Mouse (Mus musculus) layer of hippocampus, adult 9-11 months (tissue): Measurements from ENCODE around the gene Capn6.

Experiments used
- DNase-seq: peaks from one replicate; pipeline ENCODE4 v3.0.0; 2022

Gene Capn6

DNA sequence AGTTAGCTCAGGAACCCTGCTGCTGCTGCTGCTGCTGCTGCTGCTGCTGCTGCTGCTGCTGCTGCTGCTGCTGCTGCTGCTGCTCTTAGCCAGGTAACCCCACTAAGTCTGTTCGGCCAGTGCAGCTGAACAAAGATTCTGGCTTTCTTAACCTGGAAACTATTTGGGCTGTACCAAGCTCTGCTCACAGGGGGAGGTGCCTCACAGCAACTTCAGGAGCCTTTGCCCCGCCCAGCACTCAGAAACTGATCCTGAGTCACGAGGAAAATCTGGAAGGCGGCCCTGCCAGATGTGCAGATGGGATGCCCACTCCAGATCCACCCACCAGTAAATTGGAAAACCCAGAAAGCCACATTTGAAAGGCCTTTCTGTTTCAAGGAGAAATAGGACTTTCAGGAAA is at the start of gene Capn6:
TSS of gene Capn6 (minus strand) at position 203 of the 400 bp plus-strand sequence.
- no peak for DNase-seq

DNA sequence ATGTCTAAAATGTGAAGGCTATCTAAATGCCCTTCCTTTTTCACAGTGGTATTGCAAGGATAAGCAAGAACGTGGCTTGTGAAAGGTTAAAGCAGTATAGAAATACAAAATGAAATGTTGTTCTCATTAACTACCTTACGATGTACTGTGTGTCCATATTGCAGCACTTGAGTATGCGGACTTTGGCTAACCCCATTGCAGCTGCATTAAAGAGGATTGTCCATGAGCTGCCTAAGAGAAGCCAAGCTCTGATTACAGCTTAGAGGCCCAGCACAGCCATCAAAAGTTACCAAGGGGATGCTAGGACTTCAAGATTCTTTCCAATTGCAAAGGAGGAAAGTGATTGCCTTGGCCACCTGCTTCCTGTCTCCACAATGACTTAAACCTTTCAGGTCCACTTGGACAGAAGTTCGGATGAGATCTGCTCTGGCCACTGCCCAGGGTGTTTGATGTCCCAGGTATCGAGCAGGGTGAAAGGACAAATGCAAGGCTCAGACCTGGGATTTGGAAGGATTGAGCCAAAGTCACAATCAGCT is 40.0 kb upstream of the Capn6 start:
- no peak for DNase-seq

DNA sequence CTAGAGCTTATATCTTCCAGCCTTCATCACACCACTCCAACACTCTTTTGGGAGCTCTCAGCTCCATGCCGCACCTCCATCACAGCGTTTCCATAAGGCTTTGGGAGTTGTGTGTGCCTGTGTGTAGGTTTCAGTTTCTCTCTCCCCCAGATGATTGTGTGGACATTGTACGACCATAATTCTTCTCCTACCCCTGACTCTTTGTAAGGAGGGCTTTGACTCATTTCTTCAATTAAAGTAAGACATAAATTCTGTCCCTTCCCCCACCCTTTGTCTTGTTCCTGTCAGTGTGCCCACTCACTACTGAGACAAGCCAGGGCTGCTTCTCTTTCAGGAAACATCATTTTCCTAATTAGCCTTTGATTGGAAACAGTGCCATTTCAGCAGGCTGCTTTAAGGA is 24.1 kb upstream of the Capn6 start:
- DNase-seq: no peak

DNA sequence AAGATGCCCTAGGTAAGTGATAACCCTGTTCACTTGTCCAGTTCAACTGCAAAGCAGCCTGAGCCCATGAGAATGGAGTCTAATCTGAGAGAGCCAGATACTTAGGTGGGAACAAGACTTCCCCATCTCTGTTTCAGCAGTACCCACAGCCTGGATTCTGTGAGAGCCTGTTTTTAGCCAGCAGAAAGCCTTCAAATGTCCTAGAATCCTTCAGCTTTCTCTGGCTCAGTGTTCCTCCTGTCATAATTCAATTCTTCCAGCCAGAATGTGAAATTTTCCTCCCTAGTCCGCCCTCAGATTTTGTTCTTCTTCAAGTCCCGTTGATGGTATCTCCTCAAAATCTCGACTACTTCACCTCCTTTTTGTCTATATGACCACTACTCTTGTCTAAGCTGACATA is 22.8 kb upstream of the Capn6 start:
- DNase-seq: no peak

DNA sequence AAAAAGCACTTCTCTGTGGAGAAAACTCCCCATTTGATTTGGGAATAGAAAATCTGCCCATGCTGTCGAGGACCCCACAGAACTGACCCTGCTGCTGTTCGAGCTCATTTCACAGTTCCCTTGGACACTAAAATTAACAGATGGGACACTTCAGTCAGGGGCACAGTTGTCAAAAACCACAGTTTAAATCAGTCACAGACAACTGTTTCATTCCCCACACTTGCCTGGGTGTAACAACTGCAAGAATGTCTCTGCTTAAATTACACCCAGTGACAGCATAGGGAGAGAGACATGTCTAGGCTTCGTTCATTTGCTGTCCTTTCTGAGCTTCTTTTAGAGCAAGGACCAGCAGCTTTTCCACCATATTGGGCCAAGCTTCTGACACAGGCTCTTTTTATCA is 19.4 kb upstream of the Capn6 start:
- DNase-seq: no peak

DNA sequence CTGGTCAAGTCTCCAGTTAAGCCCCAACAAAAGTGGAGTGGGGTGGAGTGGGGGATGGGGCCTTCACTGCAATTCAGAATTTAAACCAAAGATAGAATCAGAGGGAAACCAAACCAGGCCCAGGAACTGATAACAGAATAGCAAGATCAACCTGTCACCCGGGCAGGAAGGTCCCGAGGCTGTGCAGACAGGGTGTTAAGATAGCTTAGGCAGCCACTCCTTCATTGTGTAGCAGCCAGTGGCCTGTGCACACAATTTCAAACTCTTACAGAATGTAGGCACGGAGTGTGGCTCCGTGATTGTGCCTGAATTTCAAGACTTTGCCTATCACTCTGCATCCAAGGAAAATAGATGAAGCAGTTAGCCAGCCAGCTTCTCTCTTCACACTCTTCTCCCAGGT is 693 bp downstream of the Capn6 start:
- DNase-seq: no peak

DNA sequence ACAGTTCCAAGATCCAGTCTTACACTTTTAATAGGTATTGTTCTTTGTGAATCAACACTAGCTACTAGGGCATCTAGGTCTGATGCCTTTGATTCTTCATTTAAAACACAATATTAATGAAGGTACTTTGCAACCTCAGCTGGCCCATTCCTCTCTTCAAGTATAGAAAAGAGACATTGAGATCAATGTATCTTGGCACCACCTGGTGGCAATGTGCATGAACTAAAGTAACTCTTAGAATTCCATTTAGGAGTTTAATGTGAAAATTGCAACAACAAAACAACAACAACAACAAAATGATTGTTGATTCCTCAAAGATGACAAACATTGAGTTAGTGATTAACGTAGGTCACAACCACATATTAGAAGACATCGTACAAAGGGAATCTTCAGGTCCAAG is 8.3 kb downstream of the Capn6 start:
- no peak for DNase-seq

DNA sequence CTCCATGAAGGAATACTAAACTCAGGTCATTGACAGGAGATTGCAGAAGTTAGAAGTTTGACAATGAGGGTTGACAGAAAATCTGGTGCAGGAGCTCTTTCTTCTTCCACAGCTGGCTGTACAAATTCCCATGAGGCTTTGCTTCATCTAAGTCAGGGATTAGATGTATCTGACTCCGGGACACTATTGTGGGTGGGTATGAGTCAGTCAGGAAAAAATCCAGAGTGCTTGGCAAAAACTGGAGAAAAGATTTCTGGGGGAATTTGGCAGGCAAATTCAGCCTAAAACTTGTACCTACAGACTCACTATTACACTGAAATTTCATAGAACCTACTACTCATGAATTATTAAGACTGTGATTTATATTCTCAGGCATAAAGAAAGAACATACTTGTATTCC is 11.3 kb downstream of the Capn6 start:
- DNase-seq: no peak

DNA sequence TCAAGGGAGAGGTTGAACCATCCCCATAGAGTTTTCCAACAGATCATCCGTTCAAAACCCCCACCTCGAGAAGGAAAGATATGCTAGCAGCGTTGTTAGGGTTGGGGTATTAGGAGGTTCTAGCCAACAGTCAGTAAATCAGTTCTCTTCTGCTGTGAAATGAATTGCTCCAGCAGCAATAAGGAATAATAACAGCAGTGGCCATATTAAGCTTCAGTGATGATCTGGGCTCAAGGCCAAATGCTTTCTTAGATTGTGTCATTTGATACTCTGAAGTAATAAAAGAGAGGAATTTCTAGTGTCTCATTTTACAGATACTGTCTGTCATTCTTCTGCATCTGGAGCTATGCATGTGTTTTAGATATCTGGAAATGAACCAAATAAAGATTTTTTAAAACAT is 64.7 kb downstream of the Capn6 start:
- peak; percentile 2 for DNase-seq
